Mouse (Mus musculus): Measurements from ENCODE around the gene Rab11a. TPM values are rescaled to one million over a fixed set of nuclear protein-coding genes. Genes with fewer than 3 reads are reported as not detected.
A peak's percentile ranks its signal among the peaks of the same experiment; 100 is the strongest.

The Rab11a gene
- polyA plus RNA-seq, 1 experiment from 2014 or later = 403 TPM

GRCm38 (mm10) chr9:64771236-64771635 lies 33.7 kb upstream of the Rab11a start:
- no peak overlapping the region for H3K4me3 ChIP-seq
- H3K4me2 ChIP-seq = no peak overlapping the region
- ATAC-seq (ENCODE audit: low FRiP score, low read depth) = peak; percentile 38; the same call in 1 of the 2 replicates
- no peaks in the 10 kb centered on the region for H3K36me3 ChIP-seq
- peak overlapping the region; percentile 56; the same call in 1 of the 2 replicates for H3K27ac ChIP-seq (replicated peaks)
- peaks cover 20% of the 10 kb centered on the region for H3K4me1 ChIP-seq (replicated peaks)
- no peaks in the 10 kb centered on the region for H3K9me3 ChIP-seq
- H3K27me3 ChIP-seq = no peaks in the 10 kb centered on the region
- H3K9ac ChIP-seq = no peak overlapping the region
- WGBS = 35% methylated on average over 5 of the region's 5 CpGs

- WGBS = 82% methylated on average over 5 of the region's 5 CpGs
- ATAC-seq (ENCODE audit: low FRiP score, low read depth) = no peak
- H3K27ac ChIP-seq (replicated peaks) = 0 out of 2 replicates have a peak overlapping the region, but pooled peaks have one; percentile 56
Observed at GRCm38 (mm10) chr9:64770411-64770849, 32.9 kb upstream of the Rab11a start.

GRCm38 (mm10) chr9:64769911-64770310 lies 32.4 kb upstream of the Rab11a start:
- no peaks in the 10 kb centered on the region for H3K36me3 ChIP-seq
- H3K9me3 ChIP-seq = no peaks in the 10 kb centered on the region
- no peak overlapping the region for H3K4me2 ChIP-seq
- no peak overlapping the region for H3K27ac ChIP-seq (replicated peaks)
- 92% methylated on average over 6 of the region's 6 CpGs for WGBS
- no peak overlapping the region for H3K9ac ChIP-seq
- no peak overlapping the region for H3K4me3 ChIP-seq
- peaks cover 17% of the 10 kb centered on the region for H3K4me1 ChIP-seq (replicated peaks)
- ATAC-seq (ENCODE audit: low FRiP score, low read depth) = no peak
- H3K27me3 ChIP-seq = no peaks in the 10 kb centered on the region

More at GRCm38 (mm10) chr9:64770411-64770849, 32.9 kb upstream of the Rab11a start:
- Histone ChIP-seq H3K9ac (no peak overlapping the region), H3K4me1 (replicated peaks) (peaks cover 20% of the 10 kb centered on the region), H3K9me3 (no peaks in the 10 kb centered on the region), H3K4me3 (no peak overlapping the region), H3K4me2 (no peak overlapping the region), H3K36me3 (no peaks in the 10 kb centered on the region), H3K27me3 (no peaks in the 10 kb centered on the region)

GRCm38 (mm10) chr9:64769066-64769695 lies 31.6 kb upstream of the Rab11a start:
- Histone ChIP-seq H3K9me3 (no peaks in the 10 kb centered on the region), H3K27me3 (no peaks in the 10 kb centered on the region), H3K4me3 (no peak overlapping the region), H3K27ac (replicated peaks) (peak overlapping the region; percentile 56), H3K9ac (no peak overlapping the region), H3K36me3 (no peaks in the 10 kb centered on the region), H3K4me2 (no peak overlapping the region), H3K4me1 (replicated peaks) (peaks cover 10% of the 10 kb centered on the region)
- no peak for ATAC-seq (ENCODE audit: low FRiP score, low read depth)
- 31% methylated on average over 9 of the region's 9 CpGs for WGBS

- WGBS = 46% methylated on average over 1 of the region's 1 CpGs
- H3K27me3 ChIP-seq = no peaks in the 10 kb centered on the region
- no peak for ATAC-seq (ENCODE audit: low FRiP score, low read depth)
- H3K4me1 ChIP-seq (replicated peaks) = peaks cover 8% of the 10 kb centered on the region; the same call in 1 of the 2 replicates
- H3K36me3 ChIP-seq = no peaks in the 10 kb centered on the region
- H3K9ac ChIP-seq = no peak overlapping the region
- no peak overlapping the region for H3K4me3 ChIP-seq
- H3K27ac ChIP-seq (replicated peaks) = no peak overlapping the region
- no peaks in the 10 kb centered on the region for H3K9me3 ChIP-seq
- H3K4me2 ChIP-seq = no peak overlapping the region
Observed at GRCm38 (mm10) chr9:64767796-64768195, 30.2 kb upstream of the Rab11a start.

GRCm38 (mm10) chr9:64766136-64766535 lies 28.6 kb upstream of the Rab11a start:
- no peak overlapping the region for H3K4me3 ChIP-seq
- WGBS = 87% methylated on average over 3 of the region's 3 CpGs
- H3K9me3 ChIP-seq = no peaks in the 10 kb centered on the region
- ATAC-seq (ENCODE audit: low FRiP score, low read depth) = no peak
- H3K27ac ChIP-seq (replicated peaks) = no peak overlapping the region
- peaks cover 4% of the 10 kb centered on the region; the same call in 1 of the 2 replicates for H3K4me1 ChIP-seq (replicated peaks)
- no peak overlapping the region for H3K9ac ChIP-seq
- H3K27me3 ChIP-seq = no peaks in the 10 kb centered on the region
- H3K4me2 ChIP-seq = no peak overlapping the region
- no peaks in the 10 kb centered on the region for H3K36me3 ChIP-seq

GRCm38 (mm10) chr9:64764824-64765223 lies 27.3 kb upstream of the Rab11a start:
- Histone ChIP-seq H3K27me3 (no peaks in the 10 kb centered on the region), H3K4me1 (replicated peaks) (no peaks in the 10 kb centered on the region), H3K36me3 (no peaks in the 10 kb centered on the region), H3K27ac (replicated peaks) (no peak overlapping the region), H3K9me3 (no peaks in the 10 kb centered on the region), H3K4me3 (no peak overlapping the region), H3K4me2 (no peak overlapping the region), H3K9ac (no peak overlapping the region)
- 91% methylated on average over 2 of the region's 2 CpGs for WGBS
- ATAC-seq (ENCODE audit: low FRiP score, low read depth) = no peak

- no peak overlapping the region for H3K4me3 ChIP-seq
- no peaks in the 10 kb centered on the region for H3K27me3 ChIP-seq
- ATAC-seq (ENCODE audit: low FRiP score, low read depth) = no peak
- H3K36me3 ChIP-seq = no peaks in the 10 kb centered on the region
- 58% methylated on average over 14 of the region's 14 CpGs for WGBS
- H3K9ac ChIP-seq = no peak overlapping the region
- H3K4me2 ChIP-seq = no peak overlapping the region
- no peaks in the 10 kb centered on the region for H3K9me3 ChIP-seq
- peak overlapping the region; percentile 25; the same call in 1 of the 2 replicates for H3K27ac ChIP-seq (replicated peaks)
- H3K4me1 ChIP-seq (replicated peaks) = no peaks in the 10 kb centered on the region
Observed at GRCm38 (mm10) chr9:64758052-64758451, 20.5 kb upstream of the Rab11a start.

GRCm38 (mm10) chr9:64752575-64752974 lies 15.0 kb upstream of the Rab11a start:
- Histone ChIP-seq H3K36me3 (no peaks in the 10 kb centered on the region), H3K9ac (no peak overlapping the region), H3K27ac (replicated peaks) (no peak overlapping the region), H3K27me3 (no peaks in the 10 kb centered on the region), H3K4me1 (replicated peaks) (no peaks in the 10 kb centered on the region), H3K9me3 (no peaks in the 10 kb centered on the region), H3K4me3 (no peak overlapping the region), H3K4me2 (no peak overlapping the region)
- 93% methylated on average over 5 of the region's 5 CpGs for WGBS
- ATAC-seq (ENCODE audit: low FRiP score, low read depth) = no peak

GRCm38 (mm10) chr9:64749314-64749713 lies 11.8 kb upstream of the Rab11a start:
- 91% methylated on average over 6 of the region's 6 CpGs for WGBS
- H3K9ac ChIP-seq = no peak overlapping the region
- no peak overlapping the region for H3K27ac ChIP-seq (replicated peaks)
- ATAC-seq (ENCODE audit: low FRiP score, low read depth) = no peak
- H3K27me3 ChIP-seq = no peaks in the 10 kb centered on the region
- no peaks in the 10 kb centered on the region for H3K9me3 ChIP-seq
- no peaks in the 10 kb centered on the region for H3K4me1 ChIP-seq (replicated peaks)
- no peaks in the 10 kb centered on the region for H3K36me3 ChIP-seq
- no peak overlapping the region for H3K4me2 ChIP-seq
- H3K4me3 ChIP-seq = no peak overlapping the region

- 90% methylated on average over 4 of the region's 4 CpGs for WGBS
- no peak for ATAC-seq (ENCODE audit: low FRiP score, low read depth)
Observed at GRCm38 (mm10) chr9:64747735-64748134, 10.2 kb upstream of the Rab11a start.

GRCm38 (mm10) chr9:64742453-64742852 lies 4.9 kb upstream of the Rab11a start:
- no peak for ATAC-seq (ENCODE audit: low FRiP score, low read depth)
- Histone ChIP-seq H3K4me1 (replicated peaks) (no peaks in the 10 kb centered on the region), H3K27me3 (no peaks in the 10 kb centered on the region), H3K4me3 (no peak overlapping the region), H3K9me3 (no peaks in the 10 kb centered on the region), H3K27ac (replicated peaks) (no peak overlapping the region), H3K9ac (no peak overlapping the region), H3K36me3 (no peaks in the 10 kb centered on the region), H3K4me2 (no peak overlapping the region)
- WGBS = 74% methylated on average over 1 of the region's 1 CpGs

More at GRCm38 (mm10) chr9:64747735-64748134, 10.2 kb upstream of the Rab11a start:
- H3K4me2 ChIP-seq = no peak overlapping the region
- no peaks in the 10 kb centered on the region for H3K36me3 ChIP-seq
- H3K9me3 ChIP-seq = no peaks in the 10 kb centered on the region
- no peaks in the 10 kb centered on the region for H3K27me3 ChIP-seq
- no peak overlapping the region for H3K9ac ChIP-seq
- H3K27ac ChIP-seq (replicated peaks) = no peak overlapping the region
- no peak overlapping the region for H3K4me3 ChIP-seq
- H3K4me1 ChIP-seq (replicated peaks) = no peaks in the 10 kb centered on the region

- 86% methylated on average over 2 of the region's 2 CpGs for WGBS
- Histone ChIP-seq H3K4me2 (no peak overlapping the region), H3K9me3 (no peaks in the 10 kb centered on the region), H3K27me3 (no peaks in the 10 kb centered on the region), H3K4me1 (replicated peaks) (peaks cover 12% of the 10 kb centered on the region), H3K27ac (replicated peaks) (no peak overlapping the region), H3K36me3 (no peaks in the 10 kb centered on the region), H3K4me3 (no peak overlapping the region), H3K9ac (no peak overlapping the region)
- ATAC-seq (ENCODE audit: low FRiP score, low read depth) = no peak
Observed at GRCm38 (mm10) chr9:64739001-64739400, 1.4 kb upstream of the Rab11a start.
